Mouse (Mus musculus): ENCODE data around the gene Hectd4.
A peak's percentile ranks its signal among the peaks of the same experiment; 100 is the strongest.
"Not testable (repeated sequence)": the region's sequence is repeated elsewhere in the genome, so short reads cannot be mapped to it uniquely, and the experiment has no call there.

Hectd4 gene

GRCm38 (mm10) chr5:121292309-121293165, 72.5 kb downstream of the Hectd4 start:
- no peak for DNase-seq

- DNase-seq = no peak
Measured at GRCm38 (mm10) chr5:121305009-121305408, 85.0 kb downstream of the Hectd4 start.

- DNase-seq = no peak
Measured at GRCm38 (mm10) chr5:121307620-121308019, 87.6 kb downstream of the Hectd4 start.

- no peak for DNase-seq
Measured at GRCm38 (mm10) chr5:121311576-121311975, 91.6 kb downstream of the Hectd4 start.

GRCm38 (mm10) chr5:121313764-121314474, 93.9 kb downstream of the Hectd4 start:
- DNase-seq = peak; percentile 40

GRCm38 (mm10) chr5:121326079-121326805, 106.2 kb downstream of the Hectd4 start:
- DNase-seq = no peak

GRCm38 (mm10) chr5:121329333-121330058, 109.5 kb downstream of the Hectd4 start:
- no peak for DNase-seq

- not testable (repeated sequence) for DNase-seq
Measured at GRCm38 (mm10) chr5:121330154-121330816, 110.3 kb downstream of the Hectd4 start.

- DNase-seq = no peak
Measured at GRCm38 (mm10) chr5:121331731-121332130, 111.7 kb downstream of the Hectd4 start.

GRCm38 (mm10) chr5:121333976-121334375, 114.0 kb downstream of the Hectd4 start:
- no peak for DNase-seq

GRCm38 (mm10) chr5:121334454-121334853, 114.4 kb downstream of the Hectd4 start:
- DNase-seq = no peak

- DNase-seq = no peak
Measured at GRCm38 (mm10) chr5:121335426-121335825, 115.4 kb downstream of the Hectd4 start.

GRCm38 (mm10) chr5:121336009-121336408, 116.0 kb downstream of the Hectd4 start:
- peak; percentile 36 for DNase-seq

GRCm38 (mm10) chr5:121336776-121337175, 116.8 kb downstream of the Hectd4 start:
- DNase-seq = no peak

GRCm38 (mm10) chr5:121339507-121340230, 119.7 kb downstream of the Hectd4 start:
- DNase-seq = peak; percentile 46

- DNase-seq = no peak
Measured at GRCm38 (mm10) chr5:121340965-121341473, 121.0 kb downstream of the Hectd4 start.

GRCm38 (mm10) chr5:121342490-121342889, 122.5 kb downstream of the Hectd4 start:
- no peak for DNase-seq

- no peak for DNase-seq
Measured at GRCm38 (mm10) chr5:121343997-121344396, 124.0 kb downstream of the Hectd4 start.

GRCm38 (mm10) chr5:121359229-121359628, 139.2 kb downstream of the Hectd4 start:
- DNase-seq = no peak

- no peak for DNase-seq
Measured at GRCm38 (mm10) chr5:121361696-121362095, 141.7 kb downstream of the Hectd4 start.

GRCm38 (mm10) chr5:121363441-121363840, 143.4 kb downstream of the Hectd4 start:
- DNase-seq = no peak
